Mouse (Mus musculus) stomach, embryonic 16.5 days (tissue): ENCODE results near the gene Xpr1. TPM values are rescaled to one million over a fixed set of nuclear protein-coding genes. Genes with fewer than 3 reads are reported as not detected.
A peak's percentile ranks its signal among the peaks of the same experiment; 100 is the strongest.

Experiments
- ATAC-seq: fragments of 200-750 bp; cut with Nextera tagmentation; 2 replicates; pipeline ENCODE4 v1.8.0; 2017; ENCODE audit warnings: moderate number of reproducible peaks, moderate TSS enrichment; ENCODE audit not compliant: insufficient read depth, low FRiP score
- H3K27ac ChIP-seq: fragments of 300-500 bp; sonication (generic); 2 replicates; pipeline ENCODE4 v1.5.1; 2014; ENCODE audit warnings: low read length
- H3K27me3 ChIP-seq: fragments of 300-500 bp; sonication (generic); 2 replicates; pipeline ENCODE4 v1.6.1; 2014; ENCODE audit warnings: low read length, control low read depth, mixed read lengths; ENCODE audit not compliant: control insufficient read depth, insufficient read depth
- H3K36me3 ChIP-seq: fragments of 300-500 bp; sonication (generic); 2 replicates; pipeline ENCODE4 v1.6.1; 2014; ENCODE audit warnings: low read length; ENCODE audit not compliant: control insufficient read depth, insufficient read depth
- H3K4me1 ChIP-seq: fragments of 300-500 bp; sonication (generic); 2 replicates; pipeline ENCODE4 v1.6.1; 2014; ENCODE audit warnings: low read length, control low read depth, mixed read lengths; ENCODE audit not compliant: control insufficient read depth, insufficient read depth
- H3K4me2 ChIP-seq: fragments of 300-500 bp; sonication (generic); 2 replicates; pipeline ENCODE4 v1.6.1; 2014; ENCODE audit warnings: low read depth, low read length, mixed read lengths
- H3K4me3 ChIP-seq: fragments of 300-500 bp; sonication (generic); replicated peaks from 2 replicates; pipeline ENCODE4 v1.5.1; 2014; ENCODE audit warnings: mild to moderate bottlenecking, low read length
- H3K9ac ChIP-seq: fragments of 300-500 bp; sonication (generic); 2 replicates; pipeline ENCODE4 v1.6.1; 2014; ENCODE audit warnings: low read length
- H3K9me3 ChIP-seq: fragments of 300-500 bp; sonication (generic); replicated peaks from 2 replicates; pipeline ENCODE4 v1.6.1; 2016; ENCODE audit warnings: low read length, control low read depth; ENCODE audit not compliant: control insufficient read depth
- WGBS: fragments of 180-500 bp; shearing (Covaris S2); extraction: QIAGEN DNeasy Blood & Tissue Kit; methylation state at CpG from one replicate; pipeline ENCODE4 v1.1.7; 2014; 5-methylcytosine and 5-hydroxymethylcytosine counted together
- polyA plus RNA-seq: library from polyadenylated mRNA; unstranded; fragments of >200 nt; fragmentation: Nextera tagmentation; extraction: Ambion mirVana; gene quantifications from 2 replicates; pipeline ENCODE4 v1.2.1, GENCODE M21; 2015

The Xpr1 gene
- polyA plus RNA-seq, 1 experiment from 2014 or later = 7.8 TPM

DNA sequence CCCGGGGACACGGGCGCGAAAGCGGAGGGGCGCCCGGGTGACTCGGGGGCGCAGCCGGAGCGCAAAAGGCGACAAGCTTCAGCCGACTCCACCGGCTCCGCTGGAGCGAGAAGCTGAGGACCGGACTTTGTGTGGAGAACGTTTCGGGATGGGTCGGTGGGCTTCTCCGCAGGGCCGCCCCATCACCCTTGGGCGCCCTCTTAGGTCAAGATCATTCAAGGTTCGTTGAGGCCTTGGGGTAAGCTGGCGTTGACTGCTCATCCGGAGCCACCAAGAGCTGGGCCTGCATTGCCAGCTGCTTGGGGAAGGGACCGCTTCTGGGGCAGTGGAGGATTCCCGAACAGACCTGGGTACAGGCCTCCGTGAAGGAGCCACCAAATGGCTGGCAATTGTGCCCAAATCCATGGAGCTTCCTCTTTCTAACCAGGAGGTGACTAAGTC, 172.4 kb downstream of the Xpr1 start:
- Histone ChIP-seq H3K27me3 (peaks cover 21% of the 10 kb centered on the region), H3K4me1 (peaks cover under 1% of the 10 kb centered on the region; the same call in 1 of the 2 replicates), H3K9ac (peak overlapping the region; percentile 92), H3K9me3 (no peaks in the 10 kb centered on the region), H3K27ac (peak overlapping the region; percentile 64), H3K4me2 (peak overlapping the region; percentile 79), H3K36me3 (no peaks in the 10 kb centered on the region), H3K4me3 (peak overlapping the region; percentile 65)
- 0 out of 2 replicates have a peak, but pooled peaks have one; percentile 36 for ATAC-seq
- WGBS = 10% methylated on average over 29 of the region's 29 CpGs

GRCm38 (mm10) chr1:155243797-155244770, 173.1 kb downstream of the Xpr1 start, which contains the start of gene BC034090:
BC034090 (minus strand) TSS chr1:155244444.
- peak within 1 kb of the TSS; percentile 65 for H3K4me3 ChIP-seq
- peak; percentile 85 for ATAC-seq
- H3K27ac ChIP-seq = peak within 1 kb of the TSS; percentile 64
- 2% methylated on average over 75 of the region's 85 CpGs for WGBS
- peak within 1 kb of the TSS; percentile 79 for H3K4me2 ChIP-seq
- no peaks in the 10 kb centered on the region for H3K9me3 ChIP-seq
- no peaks in the 10 kb centered on the region for H3K36me3 ChIP-seq
- H3K27me3 ChIP-seq = peaks cover 21% of the 10 kb centered on the region
- H3K4me1 ChIP-seq = peaks cover 3% of the 10 kb centered on the region; the same call in 1 of the 2 replicates
- peak within 1 kb of the TSS; percentile 92 for H3K9ac ChIP-seq

DNA sequence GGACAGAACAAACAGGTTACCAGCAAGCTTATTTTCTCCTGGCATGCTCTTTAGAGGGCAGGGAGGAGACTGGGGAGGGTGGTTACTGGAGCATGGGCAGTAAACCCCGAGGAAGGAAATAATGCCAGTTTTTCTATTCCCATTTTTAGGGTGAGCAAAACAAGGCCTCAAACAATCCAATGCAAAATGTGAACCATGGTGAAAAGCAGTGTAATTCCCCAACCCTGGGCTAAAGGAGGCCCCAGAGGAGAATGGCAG, 174.8 kb downstream of the Xpr1 start:
- Histone ChIP-seq H3K27me3 (peaks cover 21% of the 10 kb centered on the region), H3K9ac (no peak overlapping the region), H3K9me3 (no peaks in the 10 kb centered on the region), H3K36me3 (no peaks in the 10 kb centered on the region), H3K4me1 (peaks cover 7% of the 10 kb centered on the region), H3K4me2 (no peak overlapping the region), H3K4me3 (no peak overlapping the region), H3K27ac (no peak overlapping the region)
- ATAC-seq = no peak
- WGBS = 84% methylated on average over 1 of the region's 1 CpGs

GRCm38 (mm10) chr1:155241701-155242487, 175.3 kb downstream of the Xpr1 start:
- ATAC-seq = no peak

DNA sequence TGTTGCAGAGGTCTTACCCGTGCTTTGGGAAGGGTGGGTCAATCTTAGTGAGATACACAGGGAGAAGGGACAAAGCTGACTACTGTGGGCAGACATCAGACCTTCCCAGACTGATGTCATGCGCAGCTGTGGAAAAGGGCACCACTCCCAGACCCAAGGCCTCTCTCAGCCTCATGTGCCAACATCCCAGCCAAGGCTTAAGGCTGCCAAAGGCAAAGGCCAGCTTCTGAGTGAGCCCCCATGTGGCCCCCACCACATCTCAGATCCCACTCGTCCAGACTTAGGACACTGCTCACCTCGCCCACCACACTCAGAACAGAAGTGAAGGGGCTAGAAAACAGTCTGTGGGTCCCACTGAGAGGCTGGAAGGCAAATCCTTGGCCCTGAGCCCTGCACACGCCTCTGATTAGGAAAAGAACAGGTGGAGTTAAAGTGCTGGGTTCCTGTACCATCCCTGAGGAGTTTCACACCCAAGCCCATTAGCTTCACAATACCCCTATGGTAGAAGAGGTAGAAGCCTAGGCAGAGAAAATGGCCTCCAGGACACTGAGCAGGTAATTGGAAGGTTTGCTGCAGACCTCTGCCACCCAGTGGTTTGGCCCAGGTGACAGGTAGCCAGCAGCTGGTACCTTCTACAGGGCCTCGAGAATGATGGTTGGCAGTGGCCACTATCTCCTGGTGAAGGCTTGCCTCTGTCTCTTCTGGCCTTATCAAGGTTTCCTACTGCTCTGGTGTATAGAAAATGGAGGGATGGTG, 177.1 kb downstream of the Xpr1 start:
- H3K27ac ChIP-seq = no peak overlapping the region
- H3K27me3 ChIP-seq = peaks cover 13% of the 10 kb centered on the region
- no peak overlapping the region for H3K4me2 ChIP-seq
- 71% methylated on average over 6 of the region's 6 CpGs for WGBS
- H3K9me3 ChIP-seq = no peaks in the 10 kb centered on the region
- ATAC-seq = no peak
- peaks cover 22% of the 10 kb centered on the region for H3K4me1 ChIP-seq
- H3K4me3 ChIP-seq = no peak overlapping the region
- H3K9ac ChIP-seq = no peak overlapping the region
- H3K36me3 ChIP-seq = no peaks in the 10 kb centered on the region

More at GRCm38 (mm10) chr1:155241701-155242487, 175.3 kb downstream of the Xpr1 start:
- Histone ChIP-seq H3K4me1 (peaks cover 9% of the 10 kb centered on the region), H3K9ac (no peak overlapping the region), H3K27me3 (peaks cover 20% of the 10 kb centered on the region), H3K4me3 (no peak overlapping the region), H3K9me3 (no peaks in the 10 kb centered on the region), H3K27ac (no peak overlapping the region), H3K4me2 (no peak overlapping the region), H3K36me3 (no peaks in the 10 kb centered on the region)
- 84% methylated on average over 12 of the region's 12 CpGs for WGBS

- no peaks in the 10 kb centered on the region for H3K36me3 ChIP-seq
- ATAC-seq = no peak
- no peaks in the 10 kb centered on the region for H3K9me3 ChIP-seq
- 0 out of 2 replicates have a peak overlapping the region, but pooled peaks have one; percentile 54 for H3K9ac ChIP-seq
- H3K4me1 ChIP-seq = peaks cover 28% of the 10 kb centered on the region
- no peak overlapping the region for H3K4me2 ChIP-seq
- peaks cover 6% of the 10 kb centered on the region; the same call in 1 of the 2 replicates for H3K27me3 ChIP-seq
- WGBS = 71% methylated on average over 4 of the region's 4 CpGs
- no peak overlapping the region for H3K4me3 ChIP-seq
- no peak overlapping the region for H3K27ac ChIP-seq
Measured at GRCm38 (mm10) chr1:155239169-155239568, 178.0 kb downstream of the Xpr1 start.

DNA sequence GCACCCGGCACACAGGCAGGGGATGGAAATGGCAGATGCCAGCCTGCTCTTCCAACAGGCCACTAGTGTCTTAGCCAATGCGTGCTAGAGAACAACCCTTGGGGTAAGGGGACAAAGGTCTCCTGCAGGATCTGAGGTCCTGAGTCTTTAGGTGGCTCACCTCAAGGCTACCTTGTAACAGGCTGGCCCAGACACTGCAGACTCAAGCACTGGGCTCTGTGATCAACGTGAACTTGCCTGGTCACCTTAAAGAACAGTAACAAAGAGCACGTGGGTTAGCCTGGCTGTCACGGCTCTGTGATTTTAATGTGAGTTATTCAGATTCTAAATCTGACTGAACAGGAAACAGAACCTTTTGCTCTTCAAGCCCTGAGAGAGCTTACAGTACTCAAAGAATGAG, 179.1 kb downstream of the Xpr1 start:
- Histone ChIP-seq H3K9ac (no peak overlapping the region), H3K27me3 (0 out of 2 replicates have a peak, but pooled peaks cover 2% of the 10 kb centered on the region), H3K4me1 (peaks cover 37% of the 10 kb centered on the region), H3K9me3 (no peaks in the 10 kb centered on the region), H3K36me3 (no peaks in the 10 kb centered on the region), H3K4me3 (no peak overlapping the region), H3K4me2 (no peak overlapping the region), H3K27ac (no peak overlapping the region)
- ATAC-seq = no peak
- 78% methylated on average over 5 of the region's 5 CpGs for whole genome bisulfite sequencing

- Histone ChIP-seq H3K4me1 (peaks cover 45% of the 10 kb centered on the region), H3K27ac (no peak overlapping the region), H3K4me2 (no peak overlapping the region), H3K9ac (no peak overlapping the region), H3K36me3 (no peaks in the 10 kb centered on the region), H3K27me3 (no peaks in the 10 kb centered on the region), H3K9me3 (no peaks in the 10 kb centered on the region), H3K4me3 (no peak overlapping the region)
- 66% methylated on average over 11 of the region's 11 CpGs for WGBS
- no peak for ATAC-seq
Measured at GRCm38 (mm10) chr1:155237390-155237789, 179.8 kb downstream of the Xpr1 start.
